Mouse (Mus musculus) neural tube, embryonic 14.5 days (tissue): ENCODE measurements at regions not wholly inside any gene's neighbourhood (a gene's known extent, or its start where the extent isn't known, plus 50 kb on each side); places are given as distances from the start of the nearest gene placed in this dataset.

Experiments used
- ATAC-seq: fragments of 200-750 bp; cut with Nextera tagmentation; 2 replicates; pipeline ENCODE4 v1.8.0; 2017; ENCODE audit warnings: low read depth, mild to moderate bottlenecking, moderate TSS enrichment, moderate library complexity
- H3K27ac ChIP-seq: fragments of 300-500 bp; sonication (generic); 2 replicates; pipeline ENCODE4 v1.5.1; 2014; ENCODE audit warnings: low read depth, mild to moderate bottlenecking, control low read depth, low read length, moderate library complexity, mixed read lengths
- H3K27me3 ChIP-seq: fragments of 300-500 bp; sonication (generic); 2 replicates; pipeline ENCODE4 v1.6.1; 2014; ENCODE audit warnings: low read length; ENCODE audit not compliant: control insufficient read depth, insufficient read depth
- H3K36me3 ChIP-seq: fragments of 300-500 bp; sonication (generic); 2 replicates; pipeline ENCODE4 v1.6.1; 2014; ENCODE audit warnings: low read length, mixed read lengths; ENCODE audit not compliant: control insufficient read depth, insufficient read depth
- H3K4me1 ChIP-seq: fragments of 300-500 bp; sonication (generic); 2 replicates; pipeline ENCODE4 v1.6.1; 2014; ENCODE audit warnings: low read length; ENCODE audit not compliant: control insufficient read depth, insufficient read depth
- H3K4me2 ChIP-seq: fragments of 300-500 bp; sonication (generic); 2 replicates; pipeline ENCODE4 v1.6.1; 2014; ENCODE audit warnings: mild to moderate bottlenecking, low read depth, low read length, control low read depth
- H3K4me3 ChIP-seq: fragments of 300-500 bp; sonication (generic); 2 replicates; pipeline ENCODE4 v1.5.1; 2014; ENCODE audit warnings: low read depth, low read length, control low read depth, mixed read lengths
- H3K9ac ChIP-seq: fragments of 300-500 bp; sonication (generic); replicated peaks from 2 replicates; pipeline ENCODE4 v1.6.1; 2014; ENCODE audit warnings: low read depth, mild to moderate bottlenecking, control low read depth, low read length, mixed read lengths
- H3K9me3 ChIP-seq: fragments of 300-500 bp; sonication (generic); 2 replicates; pipeline ENCODE4 v1.6.1; 2016; ENCODE audit warnings: low read length; ENCODE audit not compliant: control insufficient read depth
- WGBS: fragments of 180-500 bp; shearing (Covaris S2); extraction: QIAGEN DNeasy Blood & Tissue Kit; methylation state at CpG from one replicate; pipeline ENCODE4 v1.1.7; 2014; 5-methylcytosine and 5-hydroxymethylcytosine counted together

GRCm38 (mm10) chr13:29014827-29015604, 61.5 kb upstream of the Sox4 start:
- 12% methylated on average over 13 of the region's 13 CpGs for WGBS
- peak; percentile 68 for ATAC-seq
- H3K27me3 ChIP-seq, result no peaks in the 10 kb centered on the region
- H3K4me1 ChIP-seq, result peaks cover 17% of the 10 kb centered on the region
- H3K36me3 ChIP-seq, result no peaks in the 10 kb centered on the region
- peak overlapping the region; percentile 92 for H3K27ac ChIP-seq
- H3K4me3 ChIP-seq, result peak overlapping the region; percentile 25
- H3K9ac ChIP-seq, result peak overlapping the region; percentile 50
- peak overlapping the region; percentile 41 for H3K4me2 ChIP-seq
- H3K9me3 ChIP-seq, result no peaks in the 10 kb centered on the region

GRCm38 (mm10) chr13:29014066-29014826, 60.7 kb upstream of the Sox4 start:
- H3K9me3 ChIP-seq, result no peaks in the 10 kb centered on the region
- H3K4me3 ChIP-seq, result peak overlapping the region; percentile 25
- 31% methylated on average over 15 of the region's 15 CpGs for WGBS
- peak overlapping the region; percentile 92 for H3K27ac ChIP-seq
- peak; percentile 42 for ATAC-seq
- no peaks in the 10 kb centered on the region for H3K27me3 ChIP-seq
- H3K4me1 ChIP-seq, result peaks cover 17% of the 10 kb centered on the region
- H3K9ac ChIP-seq, result peak overlapping the region; percentile 50
- peak overlapping the region; percentile 41 for H3K4me2 ChIP-seq
- H3K36me3 ChIP-seq, result no peaks in the 10 kb centered on the region

GRCm38 (mm10) chr13:29006467-29006866, 53.0 kb upstream of the Sox4 start:
- Histone ChIP-seq H3K4me2 (no peak overlapping the region), H3K4me3 (no peak overlapping the region), H3K9ac (no peak overlapping the region), H3K4me1 (no peaks in the 10 kb centered on the region), H3K27me3 (no peaks in the 10 kb centered on the region), H3K27ac (no peak overlapping the region), H3K9me3 (no peaks in the 10 kb centered on the region), H3K36me3 (no peaks in the 10 kb centered on the region)
- no peak for ATAC-seq
